Mouse (Mus musculus) left cerebral cortex, adult 8-10 months (tissue): Measurements from ENCODE around the gene Susd1. TPM values are rescaled to one million over a fixed set of nuclear protein-coding genes. Genes with fewer than 3 reads are reported as not detected.

Experiments used
- DNase-seq, 2 experiments: peaks; one replicate each; pipeline ENCODE4 v3.0.0; 2022; ENCODE audit warnings: low spot score in 2 of 2
- total RNA-seq, 4 experiments: library from RNA; stranded (reverse); gene quantifications; 2 replicates each; pipeline ENCODE4 v1.2.4; 2022

Susd1 gene
- total RNA-seq, 4 experiments from 2014 or later = 7.8 to 11.2 (median 9.8) TPM

DNA sequence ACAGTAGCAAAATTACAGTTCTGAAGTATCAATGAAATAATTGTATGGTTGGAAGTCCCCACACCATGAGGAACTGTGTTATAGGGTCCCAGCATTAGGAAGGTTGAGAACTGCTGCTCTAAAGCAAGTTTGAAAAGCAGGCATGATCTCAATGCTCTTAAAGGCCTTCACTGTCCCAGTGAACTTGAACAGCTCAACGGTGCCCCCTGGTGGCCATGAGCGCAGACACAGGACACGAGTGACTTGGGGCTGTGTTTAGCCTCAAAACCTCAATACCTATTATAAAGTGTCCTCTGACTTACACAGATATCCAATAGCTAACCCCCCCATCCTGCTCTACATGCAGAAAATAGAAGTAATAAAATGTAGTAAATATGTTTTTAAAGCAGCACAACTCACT, 97.7 kb downstream of the Susd1 start:
- DNase-seq = peak; percentile 36 to 79

DNA sequence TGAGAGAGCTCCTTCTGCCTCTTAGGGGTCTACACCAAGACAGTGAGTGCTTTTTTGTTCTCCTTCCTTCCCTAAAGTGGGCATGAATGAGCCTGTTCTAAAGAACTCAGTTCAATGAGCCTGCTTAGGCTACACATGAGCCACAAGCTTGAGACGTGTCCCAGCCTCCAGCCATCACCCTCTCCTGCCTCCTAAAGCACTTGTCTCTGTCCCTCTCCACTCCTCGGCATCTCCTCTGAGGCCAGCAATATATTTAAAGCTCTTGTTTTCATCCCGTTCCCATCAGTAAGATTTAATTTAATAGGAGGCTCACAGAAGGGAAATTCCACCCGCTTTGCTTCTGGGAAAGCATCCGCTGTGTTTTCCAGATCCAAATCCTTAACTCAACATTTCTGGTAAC, 98.4 kb downstream of the Susd1 start:
- no peak for DNase-seq

DNA sequence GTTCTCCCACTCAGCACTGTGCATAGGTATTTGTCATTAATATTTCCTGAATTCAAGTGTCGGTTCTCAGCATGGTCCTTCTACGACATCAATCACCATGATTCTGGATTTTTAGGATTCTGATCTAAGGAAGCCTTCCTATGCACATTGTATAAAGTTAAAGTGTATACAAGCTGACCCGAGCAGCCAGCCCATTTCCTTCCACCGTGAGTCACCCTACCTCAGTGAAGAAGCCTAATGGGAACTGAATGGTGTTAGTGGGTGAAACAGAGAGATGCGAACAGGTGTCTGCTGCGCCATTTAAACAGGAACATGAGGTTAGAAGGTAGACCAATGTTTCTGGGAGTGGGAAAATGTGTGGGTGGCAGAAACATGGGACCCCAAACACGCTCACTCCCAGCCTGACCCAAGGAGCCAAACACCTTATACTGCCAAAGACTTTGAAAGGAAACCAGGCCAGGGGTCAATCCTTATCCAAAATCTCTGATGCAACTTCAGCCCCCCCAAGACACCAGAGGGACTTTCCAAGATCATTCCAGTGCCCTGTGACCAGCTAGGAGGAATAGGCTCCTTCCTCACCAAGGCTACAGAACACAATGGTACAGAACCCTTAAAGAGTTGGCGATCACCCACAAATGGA, 99.4 kb downstream of the Susd1 start:
- DNase-seq = no peak

DNA sequence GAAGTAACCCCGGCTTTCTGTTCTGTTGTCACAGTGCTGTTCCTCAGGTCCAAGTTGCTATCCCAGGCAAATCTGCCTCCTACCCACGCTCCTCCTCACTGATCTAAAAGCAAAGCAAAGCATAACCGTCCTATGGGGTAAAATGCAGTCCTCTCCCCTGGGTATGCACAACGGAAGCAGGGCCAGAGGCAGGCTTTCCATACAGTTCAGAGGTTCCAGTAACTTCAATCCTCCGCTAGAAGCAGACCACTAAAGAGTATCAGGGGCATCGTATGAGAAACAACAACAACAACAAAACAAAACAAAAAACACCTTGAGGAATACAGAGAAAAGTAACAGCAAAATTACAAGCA, 100.9 kb downstream of the Susd1 start:
- DNase-seq = no peak

DNA sequence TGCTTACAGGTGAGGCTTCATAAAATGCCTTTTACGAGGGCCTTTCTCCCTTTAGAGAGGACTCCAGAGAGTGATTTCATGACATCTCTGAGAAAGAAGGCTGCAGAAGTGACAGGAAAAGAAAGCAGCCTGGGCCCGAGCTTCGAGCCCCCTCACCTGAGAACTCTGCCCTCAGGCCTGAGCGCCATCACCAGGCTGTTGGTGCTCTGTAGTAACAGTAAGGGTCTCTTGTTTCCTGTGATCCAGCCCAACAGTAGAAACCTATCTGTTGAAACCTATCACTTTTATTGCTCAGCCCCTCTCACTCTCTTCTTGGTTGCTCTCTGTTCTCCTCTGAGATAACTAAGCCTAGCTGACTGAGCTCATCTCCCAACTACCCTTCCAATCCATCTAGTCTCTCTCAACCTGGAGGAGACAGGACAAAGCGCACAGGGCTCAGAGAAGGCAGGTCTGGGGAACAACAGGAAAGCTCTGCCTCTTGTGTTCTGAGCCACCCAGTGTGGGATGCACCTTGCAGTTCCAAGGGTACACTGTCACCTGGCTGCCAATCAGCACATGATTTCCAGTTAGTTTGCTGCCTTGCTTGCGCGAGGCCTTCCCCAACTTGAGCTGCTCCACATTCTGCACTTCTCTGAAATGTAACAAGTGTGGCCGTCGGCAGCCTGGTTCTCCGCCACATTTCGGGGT, 101.4 kb downstream of the Susd1 start:
- no peak for DNase-seq

DNA sequence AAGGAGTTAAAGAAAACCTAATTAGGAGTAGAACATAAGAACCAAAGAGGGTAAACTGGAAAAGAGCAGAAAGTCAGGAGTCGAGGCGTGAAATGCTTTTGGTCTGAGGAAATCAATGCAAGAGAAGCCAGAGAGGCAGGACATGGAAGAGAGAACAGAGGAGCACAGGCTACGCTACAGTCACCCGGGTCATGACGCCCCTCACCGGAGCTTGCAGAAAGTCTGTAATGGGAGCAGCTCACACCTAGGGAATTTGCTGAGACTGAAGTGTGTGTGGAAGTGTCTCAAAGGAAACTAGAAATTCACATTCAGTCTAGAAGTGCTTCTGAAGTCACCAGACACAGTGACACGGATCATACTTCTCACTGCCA, 102.0 kb downstream of the Susd1 start:
- DNase-seq = no peak

DNA sequence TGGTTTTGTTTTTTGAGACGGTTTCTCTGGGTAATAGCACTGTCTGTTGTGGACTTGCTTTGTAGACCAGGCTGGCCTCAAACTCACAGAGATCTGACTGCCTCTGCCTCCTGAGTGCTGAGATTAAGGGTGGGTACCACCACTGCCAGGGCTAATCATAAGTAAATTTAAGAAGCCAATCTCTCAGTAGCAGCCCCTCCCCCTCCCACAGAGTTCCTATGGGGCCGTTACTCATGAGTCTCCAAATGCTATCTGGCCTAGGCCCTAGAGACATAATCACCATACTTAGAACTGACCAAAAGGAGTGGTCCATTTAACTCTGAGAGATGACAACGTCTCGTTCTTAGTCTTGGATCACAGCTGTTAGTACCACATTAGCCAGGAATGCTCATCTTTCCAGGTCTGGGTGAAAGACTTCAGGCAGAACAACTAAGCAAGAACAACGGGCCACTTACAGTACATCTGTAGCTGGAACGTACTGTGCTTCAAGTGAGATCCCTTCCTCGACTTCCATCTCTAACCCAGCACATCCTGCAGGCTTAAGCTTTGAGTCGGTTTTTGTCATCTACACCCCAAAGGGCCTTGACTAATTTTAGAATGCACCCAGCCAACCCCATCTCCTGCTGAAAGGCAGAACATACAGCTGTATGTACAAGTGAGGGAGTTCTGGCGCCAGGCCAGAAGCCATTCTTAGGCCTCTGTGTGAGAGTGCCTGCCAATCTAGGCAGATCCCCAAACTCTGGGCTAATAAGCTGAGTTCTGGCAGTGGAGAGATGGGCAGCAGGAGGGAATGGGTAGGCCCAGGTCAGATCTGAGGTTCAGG, 102.6 kb downstream of the Susd1 start:
- peak in 1 of 2 experiments; percentile 31 for DNase-seq

DNA sequence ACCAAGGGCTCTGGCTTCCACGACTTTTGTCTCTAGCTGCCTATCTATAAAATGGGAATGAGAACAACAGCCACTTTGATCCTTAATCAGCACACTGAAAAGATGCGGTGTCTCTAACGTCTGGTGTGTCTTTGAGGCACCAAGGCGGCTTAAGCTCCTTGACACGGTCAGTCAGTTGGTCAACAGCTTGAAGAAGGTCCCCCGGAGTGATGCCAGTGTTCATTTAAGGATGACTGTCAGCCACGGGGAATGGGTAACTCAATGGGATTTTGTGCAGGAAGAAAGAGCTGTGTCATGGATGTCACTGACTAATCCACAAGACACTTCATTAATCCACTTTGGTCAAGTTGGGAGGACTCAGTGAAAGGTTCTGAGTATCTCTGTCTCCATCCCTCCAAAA, 103.3 kb downstream of the Susd1 start:
- no peak for DNase-seq

DNA sequence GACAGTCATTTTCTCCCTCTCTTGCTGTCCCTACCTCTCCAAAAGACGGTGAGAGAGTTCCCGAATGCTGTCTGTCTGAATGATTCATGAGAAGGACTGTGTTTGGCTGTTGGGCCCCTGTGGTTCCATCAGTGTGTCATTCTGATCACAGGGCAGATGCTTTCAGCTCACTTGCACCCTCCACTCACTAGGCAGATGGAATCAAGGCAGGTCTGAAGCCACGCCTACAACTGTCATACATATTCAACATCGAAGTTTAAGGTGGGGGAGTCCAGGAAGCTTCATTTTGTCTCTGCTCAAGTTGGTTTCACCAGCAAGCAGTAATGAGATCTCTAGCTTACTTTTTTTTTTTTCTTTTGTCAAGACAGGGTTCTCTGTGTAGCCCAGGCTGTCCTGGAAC, 104.2 kb downstream of the Susd1 start:
- no peak for DNase-seq

DNA sequence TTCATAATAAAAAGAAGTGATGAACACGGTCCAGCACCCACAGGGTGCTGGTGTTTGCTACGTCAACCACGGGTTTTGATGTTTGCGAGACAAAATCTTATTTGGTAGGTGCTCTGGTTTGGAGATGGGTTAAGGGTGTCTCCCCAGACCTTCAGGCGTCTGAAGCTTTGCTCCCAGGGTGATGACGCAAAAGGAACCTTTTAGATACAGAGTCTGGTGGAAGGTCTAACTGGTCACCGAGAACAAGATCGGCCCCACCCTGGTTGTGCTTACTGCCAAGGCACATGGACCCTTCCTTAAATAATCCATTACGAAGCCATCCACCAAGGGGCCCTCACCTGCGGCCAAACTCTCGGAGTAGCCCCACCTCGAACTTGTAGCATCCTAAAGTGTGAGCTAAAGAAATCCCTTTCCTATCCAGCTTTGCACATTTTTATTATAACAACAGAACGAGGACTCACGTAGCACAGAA, 105.0 kb downstream of the Susd1 start:
- DNase-seq = no peak

DNA sequence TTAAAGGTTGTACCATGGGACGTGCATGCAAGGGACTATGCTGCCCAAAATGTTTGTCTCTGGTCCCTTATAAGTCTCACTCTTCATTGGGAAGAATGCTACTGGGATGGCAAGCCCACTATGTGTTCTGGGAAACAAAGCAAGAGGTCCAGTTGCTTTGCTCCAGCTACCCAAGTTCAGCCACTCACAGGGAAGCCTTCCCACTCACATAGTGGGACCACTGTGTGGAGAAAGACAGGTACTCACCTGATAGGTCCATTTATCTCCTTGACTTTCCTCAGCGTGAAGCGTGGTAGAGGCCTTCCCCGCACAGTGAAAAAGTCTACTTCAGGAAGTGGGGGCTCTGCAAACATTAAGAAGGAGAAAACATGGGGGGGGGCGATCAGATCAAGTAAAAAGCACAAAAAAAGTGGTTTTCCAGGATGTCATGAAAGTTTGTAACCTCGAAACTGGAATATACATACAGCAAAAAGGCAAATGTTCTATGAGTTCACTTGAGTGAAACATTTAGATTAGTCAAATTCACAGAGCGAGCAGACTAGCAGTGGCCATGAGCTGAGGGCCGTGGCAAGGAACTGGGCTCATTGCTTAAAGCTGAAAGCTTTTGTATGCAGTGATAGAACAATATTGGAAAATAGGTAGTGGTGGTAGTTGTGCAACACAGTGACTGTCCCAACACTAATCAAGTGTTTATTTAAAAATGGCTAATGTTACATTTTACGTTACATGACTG, 105.6 kb downstream of the Susd1 start:
- no peak for DNase-seq

DNA sequence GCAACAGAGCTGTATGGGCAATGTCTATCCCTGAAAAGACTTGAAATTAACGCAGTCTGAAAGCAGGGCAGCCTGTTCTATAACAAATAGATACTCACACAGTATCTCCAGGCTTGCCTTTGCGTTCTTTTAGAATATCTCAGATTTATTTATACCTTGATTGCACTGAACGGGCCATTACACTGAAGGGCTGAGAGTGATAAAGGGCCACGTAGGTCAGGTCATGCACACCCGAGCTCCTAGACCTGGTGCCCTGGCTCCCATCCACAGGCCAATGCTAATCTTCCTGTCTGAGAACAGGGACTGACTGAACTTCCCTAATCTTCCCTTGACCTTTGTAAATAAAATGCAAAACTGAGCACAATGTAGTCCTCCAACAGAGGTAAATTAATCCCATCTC, 106.3 kb downstream of the Susd1 start:
- DNase-seq = no peak

DNA sequence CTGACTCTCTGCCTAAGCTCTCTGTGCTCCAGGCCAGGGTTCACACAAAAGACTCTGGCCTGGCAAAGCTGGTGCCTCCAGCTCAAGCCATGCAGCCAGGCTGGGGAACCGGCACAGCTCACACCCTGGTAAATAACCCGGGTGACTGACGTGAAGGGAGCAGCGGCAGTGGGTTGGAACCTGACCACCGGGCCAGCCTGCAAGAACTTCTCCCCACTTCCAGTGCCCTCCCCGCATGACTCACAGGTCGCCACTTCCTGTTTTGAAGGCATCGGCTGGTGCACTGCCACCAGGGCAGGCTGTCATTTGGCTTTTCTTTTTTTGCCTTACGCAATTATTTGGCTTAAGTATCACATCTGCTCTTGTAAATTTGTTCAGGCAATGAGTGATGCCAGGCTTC, 106.8 kb downstream of the Susd1 start:
- no peak for DNase-seq

DNA sequence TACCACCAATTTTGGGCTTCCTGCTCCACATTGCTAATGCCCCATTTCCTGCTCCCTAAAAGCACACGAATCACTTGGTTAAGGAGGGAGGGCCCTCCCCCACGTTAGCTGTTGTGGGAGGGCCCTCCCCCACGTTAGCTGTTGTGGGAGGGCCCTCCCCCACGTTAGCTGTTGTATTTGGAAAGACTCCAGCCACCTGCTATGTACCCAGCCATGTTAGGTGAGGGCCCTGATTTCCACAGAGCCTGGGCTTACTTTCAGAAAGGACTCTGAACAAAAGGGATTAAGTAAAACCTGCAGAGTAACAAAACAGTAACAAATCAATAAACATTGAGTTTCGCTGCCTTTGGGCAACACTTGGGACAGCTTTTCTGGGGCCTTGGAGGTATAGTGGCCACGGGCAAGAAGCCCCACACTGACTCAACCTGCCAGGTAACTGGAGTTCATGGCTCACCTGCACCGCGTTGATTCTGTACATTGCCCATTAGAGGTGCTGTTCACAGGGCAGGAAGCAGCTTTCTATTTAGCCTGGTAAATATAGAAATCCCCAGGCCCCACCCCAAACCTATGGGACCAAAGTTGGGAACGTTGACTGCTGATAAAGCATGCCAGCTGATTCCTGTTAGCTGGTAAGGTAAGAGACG, 107.3 kb downstream of the Susd1 start:
- no peak for DNase-seq

DNA sequence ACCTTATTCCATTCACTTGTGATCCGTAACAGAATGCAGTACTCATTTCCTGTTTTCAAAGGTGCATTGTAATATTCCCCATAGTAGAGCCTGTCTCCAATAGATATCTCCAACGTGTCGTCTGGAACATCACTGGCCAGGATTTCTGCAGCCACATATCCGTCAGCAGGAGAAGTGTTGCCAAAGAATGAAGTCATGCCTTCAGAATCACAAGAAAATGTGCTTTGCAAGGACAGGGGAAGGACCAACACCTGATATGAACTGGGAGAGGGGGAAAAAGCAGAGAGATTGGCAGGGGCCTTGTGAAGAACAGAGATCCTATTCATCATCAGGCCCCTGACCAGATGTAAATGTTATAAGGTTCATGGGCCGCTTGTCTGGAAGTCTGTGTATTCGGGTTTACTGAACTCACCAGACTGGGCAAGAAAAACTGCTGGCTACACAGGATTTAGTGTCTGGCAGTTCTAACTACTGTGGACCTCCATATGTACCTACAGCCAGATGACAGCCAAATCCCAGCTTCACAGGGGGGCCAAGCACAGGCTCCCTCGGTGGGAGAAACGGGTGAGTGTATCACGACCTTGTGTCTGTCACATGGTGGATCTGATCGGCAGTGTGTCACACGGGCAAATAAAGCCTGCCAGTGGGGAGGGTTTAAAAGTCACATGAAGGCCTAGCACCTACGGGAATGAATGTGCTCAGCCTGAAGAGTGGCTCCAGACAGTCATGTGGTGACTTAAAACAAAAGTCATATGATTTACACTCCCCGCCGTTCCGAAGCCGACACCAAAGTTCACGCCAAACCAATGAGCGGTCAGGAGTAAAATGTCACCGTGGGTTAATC, 108.8 kb downstream of the Susd1 start:
- no peak for DNase-seq

DNA sequence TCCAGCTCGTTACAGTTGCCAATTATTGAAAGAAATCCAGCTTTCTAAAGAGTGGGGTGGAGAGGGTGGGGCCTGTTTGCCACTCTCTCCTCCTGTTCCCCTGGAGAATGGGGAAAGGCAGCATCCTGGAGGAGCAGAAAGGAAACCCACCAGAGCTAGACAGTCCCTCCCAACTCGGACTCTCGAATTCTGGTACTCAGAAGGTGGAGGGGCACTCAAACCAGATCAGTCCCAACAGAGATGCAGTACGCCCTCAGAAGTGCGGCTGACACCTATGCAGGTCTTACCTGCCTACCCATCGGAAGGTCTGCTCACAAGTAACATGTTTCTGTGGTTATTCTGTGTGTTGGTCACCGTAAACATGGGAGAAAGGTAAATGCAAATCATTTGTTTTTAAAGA, 109.6 kb downstream of the Susd1 start:
- no peak for DNase-seq

DNA sequence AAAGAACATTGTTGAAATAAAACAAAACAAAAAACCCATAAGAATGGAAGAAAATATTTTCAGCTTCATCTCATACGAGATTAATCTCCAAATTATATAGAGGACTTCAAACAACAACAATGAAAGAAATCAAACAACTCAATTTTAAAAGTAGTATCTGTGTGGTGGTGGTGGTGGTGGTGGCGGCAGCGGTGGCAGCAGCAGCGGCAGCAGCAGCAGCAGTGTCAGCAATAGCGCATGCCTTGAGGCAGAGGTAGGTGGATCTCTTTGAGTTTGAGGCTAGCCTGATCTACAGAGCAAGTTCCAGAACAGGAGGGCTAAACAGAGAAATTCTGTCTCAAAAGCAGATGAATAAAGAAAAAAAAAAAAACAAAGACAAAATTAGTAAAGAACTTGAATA, 110.4 kb downstream of the Susd1 start:
- no peak for DNase-seq

DNA sequence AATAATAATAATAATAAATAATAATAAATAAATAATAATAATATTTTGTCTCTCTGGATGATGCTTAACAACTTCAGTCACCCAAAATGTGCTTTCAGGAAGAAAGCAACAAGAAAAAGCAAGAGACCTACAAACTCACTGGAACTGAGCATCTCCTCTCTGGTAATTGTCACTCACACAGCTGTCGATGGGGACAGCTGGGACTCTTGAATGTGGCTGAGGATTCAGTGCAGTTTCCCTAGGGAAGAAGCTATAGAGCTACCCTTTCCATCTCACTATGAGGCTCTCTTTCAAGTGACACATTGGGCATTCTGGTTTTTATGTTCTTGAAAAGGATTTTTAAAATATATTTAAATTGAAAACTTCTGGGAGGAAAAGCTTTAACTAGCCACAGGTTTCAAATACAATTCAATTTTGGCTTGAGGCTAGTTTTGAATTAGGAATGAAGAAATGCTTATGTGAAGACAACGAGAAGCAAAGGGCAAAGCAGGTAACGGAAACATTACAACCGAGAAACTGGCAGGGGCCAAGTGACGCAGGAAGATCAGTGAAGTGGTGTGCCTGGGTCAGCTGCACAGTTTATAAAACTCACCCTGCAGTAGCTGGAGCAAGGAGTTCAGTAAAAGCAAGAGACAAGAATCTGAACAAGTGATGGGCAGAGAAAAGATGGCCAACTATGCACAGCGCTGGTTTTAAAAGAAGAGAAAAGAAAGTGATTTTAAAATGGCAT, 112.2 kb downstream of the Susd1 start:
- DNase-seq = no peak

DNA sequence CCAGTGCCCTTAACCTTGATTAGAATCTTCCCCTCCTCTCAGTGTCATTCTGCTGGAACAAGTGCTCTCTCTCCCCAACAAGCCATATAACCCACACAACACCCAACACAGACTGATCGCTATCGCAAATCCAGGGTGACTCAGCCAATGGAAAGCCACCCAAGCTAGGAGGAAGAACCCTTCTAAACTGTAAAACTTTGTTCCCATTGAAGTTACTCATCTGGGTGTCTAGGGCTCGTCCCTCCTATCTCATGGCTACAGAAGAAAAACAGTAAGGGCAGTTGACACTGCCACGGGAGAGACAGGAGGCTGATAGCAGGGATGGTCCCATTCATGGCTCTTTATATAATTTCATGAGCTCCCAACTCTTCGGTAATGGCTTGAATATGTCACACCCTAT, 114.1 kb downstream of the Susd1 start:
- DNase-seq = no peak

DNA sequence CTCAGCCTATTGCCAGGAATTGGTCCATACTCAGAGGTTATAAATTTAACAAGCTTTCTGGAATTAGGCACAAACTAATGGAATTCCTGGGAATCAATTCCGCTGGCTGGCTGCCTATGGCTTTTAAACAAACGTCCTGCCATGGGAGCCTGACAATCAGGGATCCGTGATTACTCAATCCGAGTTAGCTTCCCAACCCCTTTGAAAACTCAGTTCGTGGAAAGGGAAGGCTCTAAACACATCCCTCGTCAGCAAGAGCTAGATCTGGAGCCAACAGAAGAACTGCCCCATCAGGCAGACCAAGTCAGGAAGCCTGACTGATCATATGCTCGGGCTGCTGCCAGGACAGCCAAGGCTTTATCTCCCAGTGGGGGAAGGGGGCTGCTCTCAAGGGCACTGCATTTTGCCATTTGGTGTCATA, 115.2 kb downstream of the Susd1 start:
- DNase-seq = no peak
